Mouse (Mus musculus) adrenal gland, postnatal 0 days (tissue): ENCODE data around the gene Gpm6a. TPM values are rescaled to one million over a fixed set of nuclear protein-coding genes. Genes with fewer than 3 reads are reported as not detected.

ENCODE experiments used
- polyA plus RNA-seq: library from polyadenylated mRNA; unstranded; fragments of >200 nt; fragmentation: Nextera tagmentation; extraction: Ambion mirVana; gene quantifications from 2 replicates; pipeline ENCODE4 v1.2.1, GENCODE M21; 2015

Gpm6a gene
- polyA plus RNA-seq = 19.5 and 21.8 TPM in 2 replicates

GRCm38 (mm10) chr8:54954741-54955455 lies at the start of gene Gpm6a:
Gene Gpm6a, plus strand, starts transcription at chr8:54954843.

Other genes starting within 250 kb of the Gpm6a start
- 0.55 and 1.2 TPM in 2 replicates for gene Wdr17, start 67.7 kb upstream of the Gpm6a start, polyA plus RNA-seq